Mouse (Mus musculus): ENCODE measurements around the gene Cdr2l. TPM values are rescaled to one million over a fixed set of nuclear protein-coding genes. Genes with fewer than 3 reads are reported as not detected.

The Cdr2l gene
- total RNA-seq (2015; ENCODE audit: low replicate concordance): not detected in 2 replicates
- not detected in 2 replicates for total RNA-seq (2017; ENCODE audit: low replicate concordance)

GRCm38 (mm10) chr11:115381743-115382539 is at the start of gene Cdr2l:
TSS of gene Cdr2l (plus strand) at chr11:115381916.
- no peak for ATAC-seq (replicated peaks; ENCODE audit: low FRiP score, poor library complexity, severe bottlenecking)

- ATAC-seq (replicated peaks; ENCODE audit: low FRiP score, poor library complexity, severe bottlenecking): no peak
These were observed 47.2 kb upstream of the Cdr2l start, which contains the start of gene Otop3 for GRCm38 (mm10) chr11:115334531-115334930. TSS of gene Otop3 (plus strand) at chr11:115334731.

- ATAC-seq (replicated peaks; ENCODE audit: low FRiP score, poor library complexity, severe bottlenecking): no peak
These were observed 46.5 kb upstream of the Cdr2l start for GRCm38 (mm10) chr11:115335223-115335622.

- no peak for ATAC-seq (replicated peaks; ENCODE audit: low FRiP score, poor library complexity, severe bottlenecking)
These were observed 45.6 kb upstream of the Cdr2l start for GRCm38 (mm10) chr11:115336115-115336514.

- ATAC-seq (replicated peaks; ENCODE audit: low FRiP score, poor library complexity, severe bottlenecking): no peak
These were observed 44.4 kb upstream of the Cdr2l start for GRCm38 (mm10) chr11:115337350-115337749.

- ATAC-seq (replicated peaks; ENCODE audit: low FRiP score, poor library complexity, severe bottlenecking): no peak
These were observed 43.9 kb upstream of the Cdr2l start for GRCm38 (mm10) chr11:115337826-115338225.

- ATAC-seq (replicated peaks; ENCODE audit: low FRiP score, poor library complexity, severe bottlenecking): no peak
These were observed 40.5 kb upstream of the Cdr2l start for GRCm38 (mm10) chr11:115341246-115341645.

GRCm38 (mm10) chr11:115341866-115342265 is 39.9 kb upstream of the Cdr2l start:
- no peak for ATAC-seq (replicated peaks; ENCODE audit: low FRiP score, poor library complexity, severe bottlenecking)

- no peak for ATAC-seq (replicated peaks; ENCODE audit: low FRiP score, poor library complexity, severe bottlenecking)
These were observed 36.7 kb upstream of the Cdr2l start for GRCm38 (mm10) chr11:115344967-115345366.

GRCm38 (mm10) chr11:115345515-115345914 is 36.2 kb upstream of the Cdr2l start:
- no peak for ATAC-seq (replicated peaks; ENCODE audit: low FRiP score, poor library complexity, severe bottlenecking)

GRCm38 (mm10) chr11:115348681-115349248 is 33.0 kb upstream of the Cdr2l start:
- ATAC-seq (replicated peaks; ENCODE audit: low FRiP score, poor library complexity, severe bottlenecking): no peak

GRCm38 (mm10) chr11:115349976-115350375 is 31.7 kb upstream of the Cdr2l start:
- ATAC-seq (replicated peaks; ENCODE audit: low FRiP score, poor library complexity, severe bottlenecking): no peak

- ATAC-seq (replicated peaks; ENCODE audit: low FRiP score, poor library complexity, severe bottlenecking): no peak
These were observed 28.3 kb upstream of the Cdr2l start for GRCm38 (mm10) chr11:115353375-115353774.

- ATAC-seq (replicated peaks; ENCODE audit: low FRiP score, poor library complexity, severe bottlenecking): peak; percentile 63; the same call in 1 of the 2 replicates
These were observed 27.5 kb upstream of the Cdr2l start for GRCm38 (mm10) chr11:115354183-115354582.

- ATAC-seq (replicated peaks; ENCODE audit: low FRiP score, poor library complexity, severe bottlenecking): no peak
These were observed 23.2 kb upstream of the Cdr2l start for GRCm38 (mm10) chr11:115358468-115358867.

- no peak for ATAC-seq (replicated peaks; ENCODE audit: low FRiP score, poor library complexity, severe bottlenecking)
These were observed 22.4 kb upstream of the Cdr2l start for GRCm38 (mm10) chr11:115359293-115359692.

- no peak for ATAC-seq (replicated peaks; ENCODE audit: low FRiP score, poor library complexity, severe bottlenecking)
These were observed 22.0 kb upstream of the Cdr2l start for GRCm38 (mm10) chr11:115359726-115360125.

GRCm38 (mm10) chr11:115364136-115364535 is 17.6 kb upstream of the Cdr2l start:
- ATAC-seq (replicated peaks; ENCODE audit: low FRiP score, poor library complexity, severe bottlenecking): no peak

GRCm38 (mm10) chr11:115366039-115366705 is 15.5 kb upstream of the Cdr2l start:
- no peak for ATAC-seq (replicated peaks; ENCODE audit: low FRiP score, poor library complexity, severe bottlenecking)

GRCm38 (mm10) chr11:115366706-115367394 is 14.9 kb upstream of the Cdr2l start:
- ATAC-seq (replicated peaks; ENCODE audit: low FRiP score, poor library complexity, severe bottlenecking): no peak

Data from erythroblast, adult 5-6 weeks (primary cell).